Mouse (Mus musculus): Measurements from ENCODE around the gene Brox. TPM values are rescaled to one million over a fixed set of nuclear protein-coding genes. Genes with fewer than 3 reads are reported as not detected.
A peak's percentile ranks its signal among the peaks of the same experiment; 100 is the strongest.

Brox gene
- polyA plus RNA-seq, 1 experiment from 2014 or later, result 40.3 TPM

GRCm38 (mm10) chr1:183307555-183307954 lies 10.5 kb upstream of the Brox start:
- no peaks in the 10 kb centered on the region for H3K9me3 ChIP-seq (replicated peaks)
- no peak overlapping the region for H3K27ac ChIP-seq (replicated peaks)
- H3K4me1 ChIP-seq, result no peaks in the 10 kb centered on the region
- 77% methylated on average over 3 of the region's 3 CpGs for WGBS
- H3K4me3 ChIP-seq, result no peak overlapping the region
- peaks cover 37% of the 10 kb centered on the region for H3K36me3 ChIP-seq
- H3K27me3 ChIP-seq (ENCODE audit: low read depth, poor library complexity, severe bottlenecking), result no peaks in the 10 kb centered on the region
- no peak for DNase-seq (ENCODE audit: low spot score)

GRCm38 (mm10) chr1:183299161-183299560 lies 2.1 kb upstream of the Brox start:
- WGBS, result 89% methylated on average over 6 of the region's 6 CpGs
- Histone ChIP-seq H3K36me3 (no peaks in the 10 kb centered on the region), H3K27ac (replicated peaks) (no peak overlapping the region), H3K4me3 (no peak overlapping the region), H3K27me3 (ENCODE audit: low read depth, poor library complexity, severe bottlenecking) (no peaks in the 10 kb centered on the region), H3K9me3 (replicated peaks) (no peaks in the 10 kb centered on the region), H3K4me1 (peaks cover 4% of the 10 kb centered on the region; the same call in 1 of the 2 replicates)
- DNase-seq (ENCODE audit: low spot score), result peak; percentile 98

- H3K4me3 ChIP-seq, result peak overlapping the region; percentile 59
- H3K4me1 ChIP-seq, result peaks cover 4% of the 10 kb centered on the region; the same call in 1 of the 2 replicates
- WGBS, result under 1% methylated on average over 20 of the region's 20 CpGs
- H3K27ac ChIP-seq (replicated peaks), result peak overlapping the region; percentile 85
- H3K36me3 ChIP-seq, result peaks cover 11% of the 10 kb centered on the region
- peak; percentile 51 for DNase-seq (ENCODE audit: low spot score)
- H3K27me3 ChIP-seq (ENCODE audit: low read depth, poor library complexity, severe bottlenecking), result no peaks in the 10 kb centered on the region
- no peaks in the 10 kb centered on the region for H3K9me3 ChIP-seq (replicated peaks)
Measured at GRCm38 (mm10) chr1:183297886-183298489, 919 bp upstream of the Brox start.

DNA sequence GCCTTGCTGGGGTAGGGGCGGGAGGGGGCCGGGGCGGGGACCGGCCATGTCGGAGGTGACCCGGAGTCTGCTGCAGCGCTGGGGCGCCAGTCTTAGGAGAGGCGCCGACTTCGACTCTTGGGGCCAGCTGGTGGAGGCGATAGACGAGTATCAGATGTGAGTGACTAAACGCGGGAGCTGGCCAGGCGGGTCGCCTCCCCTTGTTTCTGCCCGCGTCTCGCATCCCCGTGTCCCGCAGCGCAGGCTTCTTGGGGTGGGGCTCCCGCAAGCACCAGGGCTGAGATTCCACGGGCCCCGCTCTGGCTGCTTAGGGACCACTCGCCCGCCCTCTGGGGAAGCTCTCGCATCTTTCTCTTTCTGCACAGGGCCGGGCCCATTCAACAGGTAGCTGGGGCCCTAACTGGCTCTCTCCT lies 410 bp upstream of the Brox start:
- H3K36me3 ChIP-seq, result peaks cover 16% of the 10 kb centered on the region
- DNase-seq (ENCODE audit: low spot score), result peak; percentile 78
- WGBS, result 0% methylated on average over 30 of the region's 30 CpGs
- H3K4me3 ChIP-seq, result peak overlapping the region; percentile 59
- no peaks in the 10 kb centered on the region for H3K27me3 ChIP-seq (ENCODE audit: low read depth, poor library complexity, severe bottlenecking)
- peak overlapping the region; percentile 85 for H3K27ac ChIP-seq (replicated peaks)
- no peaks in the 10 kb centered on the region for H3K9me3 ChIP-seq (replicated peaks)
- H3K4me1 ChIP-seq, result peaks cover 4% of the 10 kb centered on the region; the same call in 1 of the 2 replicates

- DNase-seq (ENCODE audit: low spot score), result peak; percentile 63
- Histone ChIP-seq H3K9me3 (replicated peaks) (no peaks in the 10 kb centered on the region), H3K27me3 (ENCODE audit: low read depth, poor library complexity, severe bottlenecking) (no peaks in the 10 kb centered on the region), H3K4me1 (peaks cover 4% of the 10 kb centered on the region; the same call in 1 of the 2 replicates), H3K36me3 (peaks cover 26% of the 10 kb centered on the region), H3K4me3 (peak within 1 kb of the TSS; percentile 59), H3K27ac (replicated peaks) (peak within 1 kb of the TSS; percentile 85)
- whole genome bisulfite sequencing, result under 1% methylated on average over 26 of the region's 26 CpGs
Measured at GRCm38 (mm10) chr1:183296465-183296864, 604 bp downstream of the Brox start, which contains the start of gene Aida. TSS of gene Aida (plus strand) at chr1:183296590.

DNA sequence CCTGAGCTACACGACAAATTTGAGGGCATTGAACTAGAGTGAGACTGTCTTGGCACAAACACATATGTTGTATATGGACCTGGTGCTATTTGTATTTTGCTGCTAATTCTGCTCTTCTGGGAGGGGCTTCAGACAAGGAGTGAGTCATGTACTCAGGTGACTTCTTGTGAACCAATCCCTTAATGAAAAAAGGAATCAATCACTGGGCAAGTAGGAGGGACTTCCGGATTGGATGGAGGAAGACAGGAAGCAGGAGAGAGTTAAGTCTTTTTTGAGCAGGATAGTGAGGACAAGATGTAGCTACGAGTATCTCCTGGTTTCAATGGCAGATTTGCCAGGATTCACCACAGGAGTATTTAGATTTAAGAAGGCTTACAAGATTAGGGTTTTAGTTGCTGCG lies 7.5 kb downstream of the Brox start:
- Histone ChIP-seq H3K4me3 (no peak overlapping the region), H3K36me3 (peaks cover 93% of the 10 kb centered on the region), H3K27ac (replicated peaks) (no peak overlapping the region), H3K27me3 (ENCODE audit: low read depth, poor library complexity, severe bottlenecking) (no peaks in the 10 kb centered on the region), H3K4me1 (no peaks in the 10 kb centered on the region), H3K9me3 (replicated peaks) (no peaks in the 10 kb centered on the region)
- DNase-seq (ENCODE audit: low spot score), result no peak
- WGBS, result 95% methylated on average over 4 of the region's 4 CpGs

DNA sequence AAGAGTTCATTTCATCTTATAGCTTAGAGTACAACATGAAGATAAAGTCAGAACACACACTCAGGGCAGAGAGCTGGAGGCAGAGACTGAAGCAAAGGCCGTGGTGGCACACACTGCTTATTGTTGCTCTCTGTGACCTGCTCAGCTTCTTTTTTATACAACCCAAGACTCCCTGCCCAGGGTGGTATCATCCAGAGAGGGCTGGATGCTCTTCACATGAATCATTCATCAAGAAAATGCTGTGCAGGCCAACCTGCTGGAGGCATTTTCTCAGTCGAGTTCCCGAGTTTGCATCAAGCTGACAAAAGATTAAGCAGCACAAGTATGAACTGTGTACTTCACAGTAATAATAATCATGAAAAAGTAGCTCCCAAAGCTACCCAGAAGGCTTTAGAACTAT lies 8.7 kb downstream of the Brox start:
- H3K9me3 ChIP-seq (replicated peaks), result no peaks in the 10 kb centered on the region
- peaks cover 98% of the 10 kb centered on the region for H3K36me3 ChIP-seq
- 88% methylated on average over 3 of the region's 3 CpGs for WGBS

GRCm38 (mm10) chr1:183275763-183276162 lies 21.3 kb downstream of the Brox start:
- no peak for DNase-seq (ENCODE audit: low spot score)
- H3K27me3 ChIP-seq (ENCODE audit: low read depth, poor library complexity, severe bottlenecking), result no peaks in the 10 kb centered on the region
- no peaks in the 10 kb centered on the region for H3K4me1 ChIP-seq
- no peak overlapping the region for H3K27ac ChIP-seq (replicated peaks)
- 82% methylated on average over 5 of the region's 5 CpGs for WGBS
- H3K9me3 ChIP-seq (replicated peaks), result no peaks in the 10 kb centered on the region
- H3K4me3 ChIP-seq, result no peak overlapping the region
- H3K36me3 ChIP-seq, result peaks cover 41% of the 10 kb centered on the region

More for the DNA sequence above, 8.7 kb downstream of the Brox start:
- no peaks in the 10 kb centered on the region for H3K4me1 ChIP-seq
- H3K4me3 ChIP-seq, result no peak overlapping the region
- H3K27me3 ChIP-seq (ENCODE audit: low read depth, poor library complexity, severe bottlenecking), result no peaks in the 10 kb centered on the region
- H3K27ac ChIP-seq (replicated peaks), result no peak overlapping the region
- DNase-seq (ENCODE audit: low spot score), result no peak

DNA sequence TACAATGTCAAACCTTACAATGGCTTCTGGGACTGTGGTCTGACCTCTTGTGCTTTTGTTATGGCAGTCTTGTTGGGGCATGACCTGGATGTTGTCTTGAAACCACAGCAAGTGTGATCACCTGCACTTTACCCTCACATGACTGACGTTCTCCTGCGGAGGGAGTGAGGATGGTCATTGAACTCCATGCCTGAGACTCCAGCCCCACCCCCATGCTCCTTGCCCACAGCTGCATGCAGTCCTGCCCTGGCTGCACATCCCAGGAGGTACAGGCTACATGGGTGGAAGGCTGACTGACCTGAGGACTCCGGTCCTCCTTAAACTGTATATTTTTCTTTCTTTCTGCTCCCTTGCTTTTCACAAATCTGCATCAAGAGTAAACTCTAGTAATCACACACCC lies 22.7 kb downstream of the Brox start:
- Histone ChIP-seq H3K9me3 (replicated peaks) (no peaks in the 10 kb centered on the region), H3K4me1 (no peaks in the 10 kb centered on the region), H3K36me3 (peaks cover 27% of the 10 kb centered on the region), H3K27ac (replicated peaks) (no peak overlapping the region), H3K4me3 (no peak overlapping the region), H3K27me3 (ENCODE audit: low read depth, poor library complexity, severe bottlenecking) (no peaks in the 10 kb centered on the region)
- no peak for DNase-seq (ENCODE audit: low spot score)
- 74% methylated on average over 3 of the region's 3 CpGs for WGBS

DNA sequence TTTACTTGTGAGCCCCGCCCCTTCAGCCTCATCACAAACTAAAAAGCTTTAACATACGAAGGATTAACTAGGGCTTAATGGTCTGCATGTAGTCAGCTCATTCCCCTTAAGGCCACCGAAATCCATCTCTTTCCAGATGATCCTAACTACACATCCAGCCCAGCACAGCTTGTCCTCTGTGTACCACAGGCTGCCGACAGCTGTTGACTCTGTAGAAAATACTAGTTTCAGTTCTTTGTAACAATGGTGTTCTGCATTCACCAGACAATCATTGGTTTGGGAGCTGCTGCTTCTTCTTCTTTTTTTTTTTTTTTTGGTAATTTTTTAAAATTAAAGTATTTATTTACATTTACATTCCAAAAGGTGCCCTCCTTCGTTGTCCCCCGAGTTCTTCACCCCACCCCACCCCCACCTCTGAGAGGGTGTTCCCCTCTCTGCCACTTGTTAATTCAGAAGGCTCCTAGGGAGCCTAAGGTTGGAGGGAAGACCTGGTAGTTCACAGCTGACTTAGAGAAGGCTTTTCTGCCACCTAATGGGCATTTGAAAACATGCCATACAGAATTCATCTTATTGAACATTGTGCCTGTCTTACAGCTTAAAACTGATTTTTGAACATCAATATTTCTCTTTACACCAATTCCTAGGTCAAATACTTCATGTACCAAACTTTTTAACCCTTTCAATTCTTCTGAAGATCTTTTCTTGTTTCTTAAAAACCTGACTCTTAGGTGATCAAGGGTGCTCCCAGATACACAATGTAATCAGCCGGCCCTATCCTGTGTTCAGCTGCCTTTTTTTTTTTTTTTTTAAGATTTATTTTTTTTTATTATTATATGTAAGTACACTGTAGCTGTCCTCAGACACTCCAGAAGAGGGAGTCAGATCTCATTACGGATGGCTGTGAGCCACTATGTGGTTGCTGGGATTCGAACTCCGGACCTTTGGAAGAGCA lies 23.9 kb downstream of the Brox start:
- H3K9me3 ChIP-seq (replicated peaks), result no peaks in the 10 kb centered on the region
- H3K36me3 ChIP-seq, result peaks cover 16% of the 10 kb centered on the region
- H3K4me1 ChIP-seq, result no peaks in the 10 kb centered on the region
- no peak overlapping the region for H3K4me3 ChIP-seq
- no peak overlapping the region for H3K27ac ChIP-seq (replicated peaks)
- WGBS, result 63% methylated on average over 10 of the region's 10 CpGs
- no peaks in the 10 kb centered on the region for H3K27me3 ChIP-seq (ENCODE audit: low read depth, poor library complexity, severe bottlenecking)
- no peak for DNase-seq (ENCODE audit: low spot score)

DNA sequence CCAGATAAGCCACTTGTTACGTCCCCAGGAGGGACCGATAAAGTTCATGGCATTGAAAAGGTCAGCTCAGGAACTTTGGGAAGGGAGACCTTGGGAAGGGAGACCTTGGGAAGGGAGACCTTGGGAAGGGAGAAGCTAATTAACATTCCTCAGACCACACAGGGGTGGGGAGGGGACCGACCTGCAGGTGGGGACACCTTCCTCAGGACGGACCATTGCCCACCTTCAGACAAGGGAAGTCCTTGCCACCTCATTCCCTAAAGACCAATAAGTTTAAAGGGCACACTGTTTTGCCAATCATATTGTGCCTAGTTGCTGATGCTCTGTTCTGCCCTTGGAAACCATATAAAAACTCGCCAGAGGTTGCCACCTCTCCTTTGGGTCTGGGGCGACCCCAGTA lies 29.4 kb downstream of the Brox start:
- Histone ChIP-seq H3K27me3 (ENCODE audit: low read depth, poor library complexity, severe bottlenecking) (no peaks in the 10 kb centered on the region), H3K4me3 (no peak overlapping the region), H3K27ac (replicated peaks) (no peak overlapping the region), H3K9me3 (replicated peaks) (no peaks in the 10 kb centered on the region), H3K36me3 (no peaks in the 10 kb centered on the region), H3K4me1 (0 out of 2 replicates have a peak, but pooled peaks cover 5% of the 10 kb centered on the region)
- 83% methylated on average over 6 of the region's 6 CpGs for WGBS
- DNase-seq (ENCODE audit: low spot score), result no peak

DNA sequence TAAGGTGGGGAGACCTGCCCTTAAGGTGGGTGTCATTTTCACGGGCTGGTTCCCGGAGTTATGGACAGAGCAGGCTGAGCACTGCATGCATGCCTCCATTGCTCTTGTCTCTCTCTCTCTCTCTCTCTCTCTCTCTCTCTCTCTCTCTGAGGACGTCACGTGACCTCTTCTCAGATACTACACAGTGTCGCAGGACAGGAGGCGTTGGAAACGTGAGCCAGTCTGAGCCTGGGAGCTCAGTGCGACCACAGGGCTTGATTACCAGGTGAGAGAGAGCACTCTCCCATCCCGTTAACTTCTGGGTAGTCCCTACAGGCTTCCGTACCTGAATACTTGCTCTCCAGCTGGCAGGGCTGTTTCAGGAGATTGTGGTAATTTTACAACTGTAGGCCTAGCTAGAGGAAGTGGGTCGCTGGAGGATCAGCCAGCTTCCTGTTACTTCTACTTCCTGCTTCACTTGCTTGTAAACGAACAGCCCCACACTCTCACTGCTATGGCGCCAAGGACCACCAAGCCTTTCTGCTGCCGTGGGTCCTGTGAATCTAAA lies 31.1 kb downstream of the Brox start:
- 77% methylated on average over 14 of the region's 14 CpGs for WGBS
- no peaks in the 10 kb centered on the region for H3K36me3 ChIP-seq
- DNase-seq (ENCODE audit: low spot score), result no peak
- H3K4me1 ChIP-seq, result 0 out of 2 replicates have a peak, but pooled peaks cover 5% of the 10 kb centered on the region
- H3K4me3 ChIP-seq, result no peak overlapping the region
- H3K27ac ChIP-seq (replicated peaks), result no peak overlapping the region
- H3K27me3 ChIP-seq (ENCODE audit: low read depth, poor library complexity, severe bottlenecking), result no peaks in the 10 kb centered on the region
- H3K9me3 ChIP-seq (replicated peaks), result no peaks in the 10 kb centered on the region

Measured in midbrain, embryonic 10.5 days (tissue).